Mouse (Mus musculus) right cerebral cortex, postnatal 36 days (tissue): Measurements from ENCODE around the gene Gm45062.
A peak's percentile ranks its signal among the peaks of the same experiment; 100 is the strongest.

ENCODE experiments used
- DNase-seq, 2 experiments: peaks; one replicate each; pipeline ENCODE4 v3.0.0; 2022; ENCODE audit warnings: low spot score in 2 of 2, mixed read lengths in 1 of 2

The Gm45062 gene

DNA sequence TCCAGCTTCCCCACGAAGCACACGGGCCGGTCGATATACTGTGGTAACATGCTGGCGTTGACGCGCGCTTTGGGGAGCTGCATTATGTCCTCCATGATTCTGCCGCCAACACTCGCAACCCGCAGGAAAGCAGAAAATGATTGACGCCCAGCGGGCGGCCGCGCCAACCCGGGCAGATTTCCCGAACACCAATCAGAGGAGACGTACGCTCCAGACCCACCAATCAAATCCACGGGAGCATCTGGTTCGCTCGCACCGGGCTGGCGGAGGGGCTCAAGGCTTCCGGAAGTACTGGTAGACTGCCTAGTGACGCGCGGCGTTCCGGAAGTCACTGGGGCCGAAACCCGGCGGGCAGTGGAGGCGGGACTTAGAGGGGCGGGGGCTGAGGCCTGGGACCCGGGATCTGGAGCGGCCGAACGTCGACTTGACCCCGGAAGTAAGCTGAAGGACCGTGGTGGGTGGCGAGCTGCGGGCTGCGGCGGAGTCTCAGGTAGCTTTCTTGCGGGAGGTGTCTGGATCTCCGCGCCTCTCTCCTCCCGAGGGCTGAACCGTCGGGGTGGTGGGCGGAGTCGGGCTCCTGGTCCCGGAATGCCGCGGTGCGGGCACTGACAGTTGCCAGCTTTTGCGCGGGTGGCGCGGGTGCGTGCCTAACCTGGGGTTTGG, at the start of gene Gm45062, which contains the start of the genes Rpa3 and Umad1:
Gene Gm45062 (plus strand): TSS at position 447 of the 663 bp plus-strand sequence.
Gene Rpa3 (minus strand): TSS at position 170 of the 663 bp plus-strand sequence.
Gene Umad1 (plus strand): TSS at position 285 of the 663 bp plus-strand sequence.
- peak; percentile 98 to 99 for DNase-seq

DNA sequence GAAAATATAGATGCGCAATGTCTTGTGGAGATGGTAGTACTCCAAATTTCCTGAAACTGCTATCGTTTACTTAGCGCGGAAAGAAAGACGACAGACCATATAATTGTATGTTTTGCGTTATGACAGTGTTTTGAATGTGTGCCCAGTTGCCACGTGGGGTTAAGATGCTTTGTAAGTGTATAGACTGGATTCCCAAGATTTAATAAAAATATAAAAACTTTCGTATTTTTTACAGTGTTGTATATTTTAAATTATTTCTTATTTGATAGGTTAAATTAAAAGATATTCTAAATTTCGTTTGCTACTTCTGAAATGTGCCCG, 49.4 kb upstream of the Gm45062 start:
- DNase-seq, result no peak

DNA sequence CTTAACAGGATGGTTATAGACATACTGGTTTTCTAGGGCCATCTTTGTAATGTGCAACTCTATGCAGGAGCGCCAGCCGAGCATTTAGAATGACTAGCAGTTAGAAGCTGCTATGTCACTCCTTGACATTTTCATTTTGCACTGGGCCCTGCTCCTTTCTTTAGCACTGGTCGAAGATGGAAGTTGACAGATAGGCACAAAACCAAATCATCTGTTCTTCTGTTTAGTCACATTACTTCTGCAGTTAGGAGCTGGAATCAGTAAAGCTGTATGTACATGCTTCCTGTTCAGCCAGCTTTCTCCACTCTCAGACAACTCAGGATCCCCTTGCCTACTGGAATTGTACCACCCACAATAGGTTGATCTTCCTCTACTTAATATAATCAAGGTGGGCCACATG, 48.6 kb upstream of the Gm45062 start:
- no peak for DNase-seq

DNA sequence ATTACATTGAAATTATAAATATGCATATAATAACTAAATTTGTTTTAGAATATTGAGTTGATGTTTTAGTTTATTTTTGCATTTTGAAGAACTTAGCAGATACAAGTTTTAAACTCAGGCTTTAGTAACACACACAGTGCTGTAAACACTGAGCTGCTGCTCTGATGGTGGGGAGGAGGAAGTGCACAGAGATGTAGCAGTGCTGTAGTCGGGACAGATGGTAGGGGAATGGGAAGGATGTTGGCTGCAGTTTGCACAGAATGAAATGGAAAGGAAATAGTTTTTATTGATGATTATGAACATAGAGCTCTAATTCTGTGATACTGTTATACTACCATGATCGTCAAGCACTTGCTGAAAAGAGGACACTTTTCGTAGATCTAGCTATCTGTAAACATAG, 32.2 kb upstream of the Gm45062 start:
- no peak for DNase-seq

DNA sequence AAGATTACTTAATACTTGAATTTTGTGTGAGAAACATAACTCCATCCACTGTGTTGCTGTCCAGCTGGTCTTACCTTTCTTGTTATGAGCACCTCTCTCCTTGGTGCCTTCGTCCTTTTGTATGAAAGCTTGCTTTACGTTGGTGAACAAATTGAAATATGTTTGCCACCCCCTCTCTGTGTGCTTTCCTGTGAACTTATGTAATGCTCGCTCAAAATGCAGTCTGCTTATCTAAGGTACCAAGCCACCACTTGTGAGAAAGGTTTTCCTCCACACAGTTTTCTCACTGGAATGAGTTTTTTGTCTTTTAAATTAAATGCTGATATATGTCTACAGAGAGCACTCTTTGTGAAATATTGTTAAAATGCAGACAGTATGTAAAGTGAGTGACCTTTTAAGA, 30.7 kb upstream of the Gm45062 start:
- no peak for DNase-seq

DNA sequence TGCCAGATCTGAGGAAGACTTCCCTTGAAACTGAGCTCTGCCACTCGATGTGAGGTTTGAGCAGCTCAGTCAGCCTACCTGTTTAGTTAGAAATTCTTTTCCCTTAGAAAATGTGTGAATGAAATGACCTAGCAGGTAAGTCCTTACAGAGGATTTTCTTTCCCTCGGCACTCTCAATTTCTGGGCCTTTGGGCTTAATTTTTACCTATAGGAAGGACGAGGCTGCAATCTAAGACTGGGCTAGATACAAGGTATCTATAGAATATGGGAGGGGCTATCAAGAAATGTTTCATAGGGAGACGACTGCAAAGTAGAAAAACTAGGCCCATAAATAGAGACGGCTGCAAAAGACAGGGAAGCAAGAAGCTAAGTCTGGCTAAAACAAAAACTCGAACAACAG, 934 bp upstream of the Gm45062 start:
- DNase-seq, result no peak

DNA sequence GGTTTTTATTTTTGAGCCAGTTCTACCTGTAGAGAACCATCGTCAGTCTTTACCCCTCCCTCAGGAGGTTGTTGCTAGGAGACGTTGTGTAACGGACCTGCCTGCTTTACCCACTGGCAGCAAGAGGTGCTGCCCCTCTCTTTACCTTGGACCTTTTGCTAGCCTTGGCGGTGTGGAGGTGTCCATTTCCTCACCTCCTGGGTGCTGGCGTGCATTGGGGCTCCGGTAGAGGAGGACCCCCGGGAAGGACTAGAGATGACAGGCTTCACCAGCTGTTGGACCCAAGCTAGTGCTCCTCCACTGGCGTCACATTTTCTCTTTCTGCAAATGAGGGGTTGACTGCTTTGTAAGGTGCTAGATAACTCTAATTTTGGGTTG, 406 bp downstream of the Gm45062 start:
- DNase-seq, result no peak

DNA sequence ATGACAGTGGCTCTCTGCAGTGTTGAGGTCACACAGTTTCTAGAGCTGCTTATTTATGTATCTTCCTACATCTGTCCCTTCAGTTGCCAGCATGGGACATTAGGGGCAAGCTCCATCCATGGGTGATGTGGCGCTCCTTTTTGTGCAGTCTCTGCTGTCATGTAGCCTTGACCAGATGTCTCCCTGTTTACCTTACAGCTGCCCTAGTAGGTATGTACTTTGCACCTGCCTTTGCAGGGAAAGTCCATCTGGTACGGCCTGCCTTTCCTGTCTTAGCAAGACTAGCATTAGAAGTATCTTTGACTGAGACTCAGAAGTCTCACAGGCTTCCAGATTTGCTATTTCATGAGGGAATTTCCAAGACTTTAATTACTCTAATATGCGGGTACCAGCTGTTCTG, 11.8 kb downstream of the Gm45062 start:
- DNase-seq, result no peak

DNA sequence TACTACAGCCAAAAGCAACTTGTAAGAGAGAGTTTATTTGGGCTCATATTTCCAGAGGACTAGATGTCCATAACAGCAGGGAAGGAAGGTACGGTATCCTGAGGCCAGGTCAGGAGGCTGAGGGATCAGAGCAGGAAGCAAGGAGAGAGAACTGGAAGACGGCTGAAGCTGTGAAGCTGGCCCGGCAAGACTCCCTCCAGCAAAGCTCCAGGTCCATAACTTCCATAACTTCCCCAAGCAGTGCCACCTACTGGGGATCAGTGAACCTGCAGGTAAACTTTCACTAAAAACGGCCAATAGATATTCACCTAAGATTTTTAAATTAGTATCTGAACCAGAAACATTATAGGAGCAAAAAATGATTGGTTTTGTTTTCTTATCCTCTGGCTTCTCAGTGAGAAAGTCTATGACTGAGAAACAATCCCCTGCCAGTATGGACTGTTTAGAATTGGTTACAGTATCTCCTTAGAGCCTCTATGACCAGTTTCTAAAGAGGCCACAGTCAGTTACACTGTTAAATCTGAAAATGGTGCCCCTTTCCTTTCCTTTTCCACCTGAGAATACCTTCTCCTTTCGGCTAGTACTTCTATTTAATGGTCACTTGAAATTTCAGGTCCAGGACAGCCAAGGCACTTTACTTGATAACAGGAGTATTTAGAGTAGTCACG, 15.3 kb downstream of the Gm45062 start:
- DNase-seq, result no peak

DNA sequence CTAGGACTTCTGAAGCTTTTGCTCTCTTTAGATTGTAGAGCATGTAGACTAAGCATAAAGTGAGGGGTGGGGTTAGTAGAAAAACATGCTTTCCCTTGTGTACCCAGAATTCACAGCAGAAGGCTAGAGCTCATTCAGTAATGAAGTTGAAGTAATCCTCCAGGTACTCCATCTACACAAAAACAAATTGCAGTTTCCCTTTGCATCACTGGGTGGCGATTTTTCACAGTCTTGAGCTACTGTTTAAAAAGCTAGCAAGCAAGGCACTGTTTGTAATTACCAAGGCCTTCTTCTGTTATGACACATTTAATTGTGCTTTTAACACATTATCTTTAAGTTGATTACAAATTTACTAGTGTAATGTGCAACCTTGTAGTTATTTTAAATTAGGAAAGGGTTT, 15.8 kb downstream of the Gm45062 start:
- peak; percentile 52 to 77 for DNase-seq

DNA sequence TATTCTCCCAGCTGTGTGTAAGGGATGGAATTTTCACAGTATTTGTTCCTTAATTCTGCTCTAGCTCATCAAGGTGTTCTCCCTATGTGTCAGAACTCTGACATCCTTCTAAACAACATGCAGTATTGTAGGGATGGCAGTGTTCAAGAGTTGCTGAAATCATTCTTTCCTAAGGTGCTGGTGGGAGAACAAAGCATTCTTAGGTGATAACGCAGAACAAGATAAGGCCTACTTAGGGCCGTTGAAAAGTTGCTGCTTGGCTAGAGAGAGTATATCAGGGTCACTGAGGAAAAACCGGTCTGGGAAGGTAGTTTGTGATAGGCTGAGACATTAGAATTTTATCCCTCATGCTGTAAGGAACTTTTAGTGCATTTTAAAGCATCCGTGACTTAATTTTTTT, 17.2 kb downstream of the Gm45062 start:
- no peak for DNase-seq

DNA sequence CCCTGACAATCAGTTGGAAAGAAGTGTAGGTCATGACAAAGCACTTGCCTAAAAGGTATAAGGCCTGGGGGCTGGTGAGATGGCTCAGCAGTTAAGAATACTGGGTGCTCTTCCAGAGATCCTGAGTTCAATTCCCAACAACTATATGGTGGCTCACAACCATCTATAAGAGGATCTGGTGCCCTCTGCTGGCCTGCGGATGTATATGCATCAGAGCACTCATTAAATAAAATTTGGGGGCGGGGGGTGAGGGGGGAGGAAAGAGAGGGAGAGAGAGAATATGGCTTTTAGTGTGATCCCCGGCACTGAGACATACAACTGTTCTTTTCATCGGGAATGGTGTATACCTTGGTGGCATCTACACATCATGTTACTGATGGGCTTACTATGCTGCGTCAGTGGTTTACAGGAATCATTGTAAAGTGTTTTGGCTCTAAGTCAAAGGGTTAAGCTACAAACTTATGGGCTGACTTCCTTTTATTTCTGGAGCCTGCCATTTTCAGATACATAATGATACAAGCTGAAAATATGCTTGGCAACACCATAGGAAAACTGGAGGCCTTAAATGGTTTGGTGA, 19.3 kb downstream of the Gm45062 start:
- no peak for DNase-seq

DNA sequence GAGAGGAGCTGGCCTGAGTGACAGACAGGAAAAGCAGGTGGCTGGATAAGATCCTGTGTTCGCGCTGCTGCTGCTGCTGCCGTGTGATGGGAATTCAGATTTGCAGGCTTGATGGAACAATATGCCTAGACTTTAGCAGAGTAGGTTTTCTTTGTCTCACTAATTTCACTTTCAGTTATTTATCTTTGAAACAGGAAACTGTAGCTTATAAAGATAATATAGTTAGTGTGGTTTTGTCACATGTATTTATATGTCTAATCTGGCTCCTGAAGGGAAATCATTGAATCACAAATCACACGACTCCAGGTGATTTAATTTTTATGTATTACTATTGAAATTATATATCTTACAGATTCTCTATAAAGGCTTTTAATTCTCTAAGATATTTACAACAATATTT, 24.0 kb downstream of the Gm45062 start:
- no peak for DNase-seq

DNA sequence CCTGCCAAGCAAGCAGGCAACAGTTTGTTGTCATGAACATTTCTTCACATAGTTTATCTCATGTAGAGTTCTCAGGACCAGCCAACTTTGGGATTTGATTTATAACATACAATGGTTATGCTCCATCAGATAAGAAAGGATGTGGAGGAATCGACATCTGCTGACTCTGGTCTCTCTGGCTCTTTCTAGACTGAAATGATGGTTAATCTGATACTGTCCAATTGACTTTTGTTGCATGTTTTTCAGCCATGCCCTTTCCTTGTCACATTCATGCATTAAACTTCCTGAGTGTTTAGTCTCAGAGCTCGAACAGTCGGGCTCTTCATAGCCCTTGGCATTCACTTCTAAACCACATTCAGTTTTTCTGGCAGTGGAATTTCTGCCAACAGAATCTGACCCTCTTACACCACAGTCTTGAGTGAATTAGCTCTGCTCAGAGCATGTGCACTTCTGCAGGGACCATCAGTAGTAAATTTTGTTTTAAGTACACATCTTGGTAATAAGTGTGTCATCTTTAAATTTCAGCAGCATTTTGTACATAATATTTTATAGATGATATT, 26.2 kb downstream of the Gm45062 start:
- no peak for DNase-seq

DNA sequence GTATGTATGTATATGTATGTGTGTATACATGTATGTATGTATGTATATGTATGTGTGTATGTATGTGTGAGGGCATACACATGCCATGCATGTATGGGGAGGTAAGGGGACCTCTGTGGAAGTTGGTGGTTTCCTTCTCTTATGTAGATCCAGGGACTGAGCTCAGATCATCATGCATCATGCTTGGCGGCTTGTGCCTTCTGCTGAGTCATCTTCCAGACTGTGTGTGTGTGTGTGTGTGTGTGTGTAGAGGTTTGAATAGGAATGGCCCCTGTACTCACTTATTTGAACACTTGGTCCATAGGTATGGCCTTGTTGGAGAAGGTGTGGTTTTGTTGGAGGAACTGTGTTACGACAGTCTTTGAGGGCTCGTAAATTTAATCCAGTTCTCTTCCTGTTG, 26.9 kb downstream of the Gm45062 start:
- no peak for DNase-seq

DNA sequence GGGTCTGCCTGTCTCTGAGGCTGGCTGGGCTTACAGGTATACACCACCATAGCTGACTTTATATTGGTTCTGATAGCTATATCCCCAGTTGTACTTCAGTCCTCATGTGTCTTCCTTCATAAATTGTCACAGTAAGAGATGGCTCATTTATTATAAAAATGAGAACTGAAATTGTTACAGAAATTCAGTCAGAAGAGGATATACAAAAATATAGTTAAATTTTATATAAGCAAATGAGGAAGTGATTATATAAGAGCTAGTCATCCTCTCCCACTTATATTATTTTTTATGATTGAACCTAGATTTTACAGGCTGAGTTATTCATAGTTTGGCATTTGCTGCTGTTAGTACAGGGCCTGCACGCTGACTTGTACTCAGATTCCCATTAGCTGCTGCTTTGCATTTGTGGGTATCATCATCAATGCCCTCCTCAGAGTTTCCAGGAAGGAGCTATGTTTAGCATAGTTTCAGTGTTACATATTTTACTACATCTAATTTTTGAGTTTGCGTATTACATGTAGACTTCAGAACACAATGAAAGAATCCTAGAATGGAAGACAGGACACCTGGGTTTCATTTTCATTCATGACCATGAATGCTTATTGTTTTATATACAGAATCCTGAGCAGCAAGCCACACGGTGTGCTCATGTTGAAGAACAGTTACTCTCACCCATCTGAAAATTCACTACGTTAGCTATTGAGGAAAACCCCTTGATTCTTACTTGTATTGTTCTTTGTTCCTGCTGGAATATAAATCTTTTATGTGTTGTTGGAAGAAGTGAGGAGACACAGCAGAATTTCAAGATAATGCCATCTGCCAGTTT, 29.7 kb downstream of the Gm45062 start:
- no peak for DNase-seq

DNA sequence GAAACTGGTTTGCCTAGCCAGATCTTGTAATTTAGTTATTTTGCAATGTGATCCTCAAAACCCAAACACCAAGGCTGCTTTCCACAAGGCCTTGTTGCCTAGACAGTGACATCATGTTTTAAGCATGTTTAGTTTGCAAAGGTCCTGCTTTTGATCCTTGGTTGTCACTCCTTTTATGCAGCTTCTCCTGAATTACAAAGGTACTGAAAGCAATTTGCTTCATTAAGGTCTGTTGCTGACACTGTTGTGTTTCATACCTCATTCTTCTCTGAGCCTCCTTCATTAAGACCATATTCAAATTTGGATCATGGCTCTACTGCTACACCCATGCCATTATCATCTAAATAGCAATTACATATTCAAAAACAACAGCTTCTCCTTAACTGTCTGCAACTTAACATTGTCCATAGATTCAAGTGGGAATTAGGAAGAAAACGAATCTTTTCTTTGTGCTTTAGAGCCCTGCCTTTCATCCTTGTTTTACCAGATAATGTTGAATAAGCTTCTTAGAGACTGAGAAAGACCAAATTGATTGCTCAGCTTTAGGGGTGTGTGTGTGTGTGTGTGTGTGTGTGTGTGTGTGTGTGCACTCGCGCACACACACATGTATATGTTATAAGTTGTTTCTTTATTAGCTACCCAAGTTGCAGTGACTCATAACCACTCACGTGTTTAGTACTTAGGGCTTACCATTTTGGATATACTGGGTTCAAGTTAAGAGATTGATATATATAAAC, 35.0 kb downstream of the Gm45062 start:
- DNase-seq, result no peak

DNA sequence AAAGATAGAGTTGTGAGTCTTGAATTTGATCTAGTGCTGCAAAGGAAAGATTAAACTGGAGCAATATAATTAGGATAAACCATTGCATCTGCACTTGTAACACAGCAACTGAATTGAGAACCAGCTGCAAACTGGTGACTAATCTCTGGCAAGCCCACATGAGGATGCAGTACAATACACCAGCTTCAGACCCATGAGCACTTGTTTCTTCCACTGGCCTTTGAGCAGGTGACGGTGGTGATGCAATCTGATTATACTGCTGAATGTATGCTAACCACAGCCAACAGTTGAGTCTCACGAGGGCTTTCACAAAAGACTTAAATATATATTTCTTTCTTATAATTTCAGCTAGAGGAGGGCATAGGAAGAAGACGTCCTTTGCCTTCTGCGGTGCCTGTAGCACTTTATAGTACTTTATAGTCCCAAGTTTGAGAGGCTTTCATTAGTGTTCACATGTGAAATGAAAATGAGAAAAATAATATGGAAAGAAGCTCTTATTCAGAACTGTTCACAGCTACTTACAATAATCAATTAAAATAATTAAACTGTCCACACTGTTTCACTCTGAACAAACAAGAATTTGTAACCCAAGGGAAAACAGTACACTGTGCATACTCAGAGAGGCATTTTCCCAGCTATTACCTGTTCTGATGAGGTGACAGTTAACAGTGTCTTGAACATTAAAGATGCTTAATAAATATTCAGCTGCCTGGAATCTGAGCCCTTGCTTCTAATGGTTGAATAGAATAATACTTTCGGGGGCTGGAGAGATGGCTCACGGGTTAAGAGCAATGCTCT, 40.0 kb downstream of the Gm45062 start:
- DNase-seq, result no peak

DNA sequence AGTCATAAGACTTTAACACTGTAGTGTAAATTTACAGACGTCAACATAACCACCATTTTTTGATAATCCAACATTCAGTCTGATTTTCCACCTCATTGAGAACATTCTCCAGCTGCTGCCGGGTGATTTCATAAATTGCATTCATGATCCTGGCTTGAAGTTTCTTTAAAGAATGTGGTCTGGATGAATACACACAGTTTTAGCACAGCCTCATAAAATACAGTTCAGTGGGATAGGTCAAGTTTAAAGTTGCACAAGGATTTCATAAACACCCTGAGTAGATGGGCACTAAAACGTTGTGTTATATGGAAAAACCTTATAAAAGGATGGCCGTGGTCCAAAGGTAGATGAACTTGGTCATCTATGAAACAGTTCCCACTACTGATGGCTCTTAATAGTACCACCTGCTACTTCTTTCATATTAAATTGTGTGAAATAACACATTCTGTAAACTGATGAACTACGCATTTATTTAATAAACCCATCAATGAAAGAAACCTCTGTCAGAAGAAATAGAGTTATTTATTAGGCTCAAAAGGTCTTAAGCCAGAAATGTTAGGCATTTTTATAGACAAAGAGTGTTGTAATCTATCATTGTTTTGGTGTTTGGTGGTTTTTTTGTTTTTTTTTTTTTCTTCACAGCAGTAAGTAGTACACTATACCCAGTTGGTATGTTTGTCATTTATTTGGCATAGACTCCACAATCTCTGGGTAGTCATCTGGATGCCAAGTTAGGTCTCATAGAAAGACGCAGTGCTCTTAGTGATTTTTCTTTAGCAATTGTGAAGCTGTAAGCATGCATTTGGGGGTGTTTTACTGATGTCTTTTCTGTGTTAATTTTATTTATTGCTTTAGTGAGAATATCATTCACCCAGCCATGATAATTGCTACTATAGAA, 48.9 kb downstream of the Gm45062 start:
- no peak for DNase-seq

DNA sequence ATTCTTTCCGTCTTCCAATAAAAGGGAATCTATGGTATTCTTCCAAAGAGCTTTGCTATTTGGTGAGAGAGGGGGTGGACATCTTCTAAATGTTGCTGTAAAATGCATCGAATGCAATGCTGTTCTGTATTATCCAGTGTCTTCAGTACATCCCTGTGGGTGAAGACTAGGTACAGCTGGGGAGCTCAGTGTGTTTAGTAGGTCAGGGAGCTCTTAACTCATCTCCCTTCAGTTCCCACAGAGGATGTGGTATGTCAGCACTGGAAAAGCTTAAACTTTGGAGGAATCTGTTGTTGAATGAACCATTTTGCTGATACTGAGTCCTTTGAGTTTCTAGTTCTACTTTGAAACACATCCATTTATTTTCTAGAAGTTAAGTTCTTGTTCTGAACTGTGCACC, 53.3 kb downstream of the Gm45062 start:
- DNase-seq, result no peak
